Mouse (Mus musculus) neural tube, embryonic 11.5 days (tissue): Measurements from ENCODE around the gene Rpl7l1. TPM values are rescaled to one million over a fixed set of nuclear protein-coding genes. Genes with fewer than 3 reads are reported as not detected.
A peak's percentile ranks its signal among the peaks of the same experiment; 100 is the strongest.

ENCODE experiments used
- ATAC-seq: fragments of 200-750 bp; cut with Nextera tagmentation; 2 replicates; pipeline ENCODE4 v1.8.0; 2017; ENCODE audit warnings: moderate number of reproducible peaks, mild to moderate bottlenecking, moderate TSS enrichment, moderate library complexity; ENCODE audit not compliant: insufficient read depth, low FRiP score, low TSS enrichment
- DNase-seq: peaks from one replicate; pipeline ENCODE4 v3.0.0-alpha.2; 2015; ENCODE audit warnings: low spot score
- H3K27ac ChIP-seq: fragments of 300-500 bp; sonication (generic); 2 replicates; pipeline ENCODE4 v1.5.1; 2014; ENCODE audit warnings: low read depth, mild to moderate bottlenecking, low read length
- H3K27me3 ChIP-seq: fragments of 300-500 bp; sonication (generic); 2 replicates; pipeline ENCODE4 v1.6.1; 2014; ENCODE audit warnings: mild to moderate bottlenecking, low read length, mixed read lengths; ENCODE audit not compliant: control insufficient read depth, insufficient read depth
- H3K36me3 ChIP-seq: fragments of 300-500 bp; sonication (generic); 2 replicates; pipeline ENCODE4 v1.6.1; 2014; ENCODE audit warnings: mild to moderate bottlenecking, low read length, moderate library complexity, mixed read lengths; ENCODE audit not compliant: control insufficient read depth, insufficient read depth
- H3K4me1 ChIP-seq: fragments of 300-500 bp; sonication (generic); 2 replicates; pipeline ENCODE4 v1.6.1; 2014; ENCODE audit warnings: low read length, mixed read lengths; ENCODE audit not compliant: control insufficient read depth, insufficient read depth
- H3K4me2 ChIP-seq: fragments of 300-500 bp; sonication (generic); 2 replicates; pipeline ENCODE4 v1.6.1; 2014; ENCODE audit warnings: low read depth, mild to moderate bottlenecking, moderate library complexity
- H3K4me3 ChIP-seq: fragments of 300-500 bp; sonication (generic); 2 replicates; pipeline ENCODE4 v1.5.1; 2014; ENCODE audit warnings: low read depth, low read length
- H3K9ac ChIP-seq: fragments of 300-500 bp; sonication (generic); 2 replicates; pipeline ENCODE4 v1.6.1; 2014; ENCODE audit warnings: mild to moderate bottlenecking, low read length
- H3K9me3 ChIP-seq: fragments of 300-500 bp; sonication (generic); 2 replicates; pipeline ENCODE4 v1.6.1; 2016; ENCODE audit warnings: low read length; ENCODE audit not compliant: control insufficient read depth
- WGBS: fragments of 180-500 bp; shearing (Covaris S2); extraction: QIAGEN DNeasy Blood & Tissue Kit; methylation state at CpG from one replicate; pipeline ENCODE4 v1.1.7; 2014; 5-methylcytosine and 5-hydroxymethylcytosine counted together
- polyA plus RNA-seq: library from polyadenylated mRNA; unstranded; fragments of >200 nt; fragmentation: Nextera tagmentation; extraction: Ambion mirVana; gene quantifications from 2 replicates; pipeline ENCODE4 v1.2.1, GENCODE M21; 2014

Rpl7l1 gene
- polyA plus RNA-seq: 147 and 150 TPM in 2 replicates

DNA sequence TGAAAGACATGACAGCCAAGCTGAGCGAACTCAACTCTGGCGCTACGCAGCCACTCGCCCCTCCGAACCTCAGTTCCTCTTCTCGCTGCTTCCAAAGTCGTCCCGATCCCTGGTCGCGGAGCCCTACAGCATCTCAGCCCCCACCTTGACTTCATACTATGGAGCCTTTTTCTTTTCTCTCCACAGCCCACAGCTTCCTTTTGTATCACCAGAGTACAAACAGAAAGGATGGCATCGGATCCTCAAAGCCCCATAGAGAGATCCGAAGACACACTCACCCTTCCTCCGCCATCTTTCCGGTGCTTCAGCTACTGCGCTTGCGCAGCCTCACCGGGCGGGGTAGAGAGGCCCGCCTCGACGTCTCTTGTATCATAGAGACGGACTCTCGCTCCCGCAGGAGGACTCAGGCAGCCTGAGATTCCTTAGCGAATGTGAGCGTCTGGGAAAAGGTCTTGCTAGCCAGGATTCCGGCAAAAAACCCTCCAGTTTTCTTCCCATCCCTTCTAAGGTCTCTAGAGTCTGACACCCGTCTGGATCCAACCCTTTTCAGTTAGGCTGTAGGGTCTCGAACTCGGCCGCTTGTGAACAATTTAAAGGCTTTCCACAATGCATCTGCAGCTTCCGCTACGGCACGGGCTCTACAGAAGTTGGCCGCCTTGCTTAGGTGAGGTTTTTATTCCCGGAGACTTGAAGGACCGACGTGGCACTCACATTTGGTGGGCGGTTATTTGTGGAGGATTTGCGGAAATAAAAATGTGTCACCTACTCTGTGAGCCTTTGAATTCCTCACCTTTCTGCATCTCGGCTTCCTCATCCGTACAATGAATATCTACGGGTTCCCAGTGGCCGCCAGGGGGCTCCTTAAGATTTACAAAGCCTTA lies at the start of gene Rpl7l1:
TSS of gene Rpl7l1 (minus strand) at position 332 of the 881 bp plus-strand sequence.
- no peaks in the 10 kb centered on the region for H3K9me3 ChIP-seq
- peaks cover 22% of the 10 kb centered on the region for H3K36me3 ChIP-seq
- peak within 1 kb of the TSS; percentile 75 for H3K4me3 ChIP-seq
- peak within 1 kb of the TSS; percentile 52 for H3K4me2 ChIP-seq
- no peaks in the 10 kb centered on the region for H3K27me3 ChIP-seq
- H3K27ac ChIP-seq: peak within 1 kb of the TSS; percentile 76
- WGBS: 1% methylated on average over 44 of the region's 44 CpGs
- peak within 1 kb of the TSS; percentile 81 for H3K9ac ChIP-seq
- peak; percentile 91 for ATAC-seq
- peak; percentile 94 for DNase-seq
- H3K4me1 ChIP-seq: no peaks in the 10 kb centered on the region

DNA sequence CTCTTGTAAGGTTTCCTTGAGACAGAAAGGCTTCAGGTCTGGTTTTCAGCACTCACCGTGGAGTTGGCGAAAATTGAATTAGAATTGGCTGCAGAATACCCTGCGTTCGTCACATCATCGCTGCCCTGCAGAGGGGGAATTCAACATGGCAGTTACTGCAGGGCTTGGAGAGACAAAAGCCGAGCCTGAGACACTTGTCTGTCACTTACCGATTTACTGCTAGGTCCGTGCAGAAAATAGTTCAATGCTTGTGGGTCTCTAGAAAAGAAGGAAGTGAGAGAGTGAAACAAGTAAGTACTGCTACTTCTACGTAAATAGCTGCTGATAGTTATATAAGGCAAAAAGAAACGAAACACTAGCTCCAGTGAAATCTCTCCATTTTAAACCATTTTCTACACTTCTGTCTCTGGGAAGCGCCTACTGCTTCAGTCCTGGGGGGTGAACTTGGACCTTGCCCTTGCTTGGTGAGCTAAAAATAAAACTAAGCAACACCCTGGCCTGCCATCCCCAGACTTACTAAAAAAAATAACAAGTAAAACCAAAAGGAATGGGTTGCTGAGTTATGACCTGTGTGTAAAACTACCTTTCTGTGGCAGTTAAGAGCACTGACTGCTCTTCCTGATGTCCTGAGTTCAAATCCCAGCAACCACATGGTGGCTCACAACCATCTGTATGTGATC lies 47.5 kb upstream of the Rpl7l1 start:
- Histone ChIP-seq H3K4me2 (no peak overlapping the region), H3K4me3 (no peak overlapping the region), H3K36me3 (no peaks in the 10 kb centered on the region), H3K27ac (no peak overlapping the region), H3K9me3 (no peaks in the 10 kb centered on the region), H3K9ac (no peak overlapping the region), H3K4me1 (no peaks in the 10 kb centered on the region), H3K27me3 (no peaks in the 10 kb centered on the region)
- 84% methylated on average over 11 of the region's 11 CpGs for WGBS
- DNase-seq: no peak
- no peak for ATAC-seq

DNA sequence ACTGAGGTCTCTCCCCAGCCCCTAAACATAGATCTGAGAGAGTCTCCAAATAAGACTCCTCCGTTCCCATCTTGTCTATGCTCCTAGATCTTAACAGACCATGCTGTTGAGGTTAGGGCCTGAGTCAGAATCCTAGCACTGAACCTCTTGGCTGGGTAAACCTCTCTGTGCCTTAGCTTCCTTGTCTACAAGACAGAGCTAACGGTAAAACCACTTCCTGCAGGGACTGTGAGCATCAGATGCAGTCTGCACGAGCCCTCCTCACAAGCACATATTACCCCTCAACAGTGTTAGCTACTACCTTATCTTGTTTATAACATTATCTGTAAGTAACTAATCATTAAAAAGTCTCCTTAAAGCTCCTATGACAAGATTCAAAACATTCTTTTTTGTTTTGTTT lies 46.5 kb upstream of the Rpl7l1 start:
- Histone ChIP-seq H3K36me3 (no peaks in the 10 kb centered on the region; the same call in none of the 2 replicates), H3K4me2 (no peak overlapping the region), H3K27ac (no peak overlapping the region), H3K9me3 (no peaks in the 10 kb centered on the region), H3K27me3 (no peaks in the 10 kb centered on the region), H3K4me1 (no peaks in the 10 kb centered on the region), H3K4me3 (no peak overlapping the region), H3K9ac (no peak overlapping the region)
- 93% methylated on average over 3 of the region's 3 CpGs for WGBS
- no peak for DNase-seq
- ATAC-seq: no peak

DNA sequence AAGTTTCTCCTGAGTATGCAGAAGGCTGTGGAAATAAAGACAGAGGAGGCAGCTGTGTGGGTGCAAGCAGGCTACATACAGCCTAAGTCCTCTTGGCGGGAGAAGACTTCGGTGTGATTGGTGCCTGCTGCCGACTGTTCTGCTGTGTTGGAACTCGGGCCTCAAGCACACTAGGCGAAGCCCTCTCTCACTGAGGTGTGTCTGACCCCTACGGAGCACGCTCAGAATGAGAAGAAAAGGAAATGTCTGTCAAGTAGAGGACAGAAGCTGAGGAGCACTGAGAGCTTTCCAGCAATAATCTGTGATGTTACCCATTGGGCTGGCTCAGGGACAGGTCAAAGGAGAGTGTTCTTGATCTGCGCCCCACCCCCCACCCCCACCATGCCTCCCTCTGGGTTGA lies 40.6 kb upstream of the Rpl7l1 start:
- no peak for DNase-seq
- Histone ChIP-seq H3K9ac (no peak overlapping the region), H3K4me1 (no peaks in the 10 kb centered on the region), H3K4me3 (no peak overlapping the region), H3K36me3 (peaks cover 2% of the 10 kb centered on the region), H3K27me3 (no peaks in the 10 kb centered on the region), H3K27ac (no peak overlapping the region), H3K9me3 (no peaks in the 10 kb centered on the region), H3K4me2 (no peak overlapping the region)
- WGBS: 93% methylated on average over 8 of the region's 8 CpGs
- ATAC-seq: no peak

DNA sequence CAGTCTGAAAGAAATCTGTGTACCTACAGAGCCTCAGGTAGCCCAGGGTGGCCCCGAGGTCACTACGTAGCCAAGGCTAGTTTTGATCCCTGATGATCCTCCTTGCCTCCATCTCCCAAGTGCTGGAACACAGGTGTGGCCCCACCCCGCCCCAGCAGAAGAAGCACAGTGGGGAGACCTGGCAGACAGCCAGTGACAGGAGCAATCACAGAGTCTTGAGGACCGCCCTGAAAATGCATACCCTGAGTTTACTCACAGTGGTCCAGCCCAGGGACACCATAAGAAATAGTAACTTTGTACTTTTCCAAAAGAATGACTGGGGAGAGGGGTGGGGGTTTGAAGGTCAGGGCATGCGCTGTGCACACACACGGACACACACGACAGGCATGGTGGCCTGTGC lies 38.2 kb upstream of the Rpl7l1 start:
- Histone ChIP-seq H3K4me3 (no peak overlapping the region), H3K4me1 (no peaks in the 10 kb centered on the region), H3K27ac (no peak overlapping the region), H3K9ac (no peak overlapping the region), H3K36me3 (peaks cover 2% of the 10 kb centered on the region), H3K4me2 (no peak overlapping the region), H3K9me3 (no peaks in the 10 kb centered on the region), H3K27me3 (no peaks in the 10 kb centered on the region)
- 88% methylated on average over 7 of the region's 7 CpGs for WGBS
- DNase-seq (no peak), ATAC-seq (no peak)

DNA sequence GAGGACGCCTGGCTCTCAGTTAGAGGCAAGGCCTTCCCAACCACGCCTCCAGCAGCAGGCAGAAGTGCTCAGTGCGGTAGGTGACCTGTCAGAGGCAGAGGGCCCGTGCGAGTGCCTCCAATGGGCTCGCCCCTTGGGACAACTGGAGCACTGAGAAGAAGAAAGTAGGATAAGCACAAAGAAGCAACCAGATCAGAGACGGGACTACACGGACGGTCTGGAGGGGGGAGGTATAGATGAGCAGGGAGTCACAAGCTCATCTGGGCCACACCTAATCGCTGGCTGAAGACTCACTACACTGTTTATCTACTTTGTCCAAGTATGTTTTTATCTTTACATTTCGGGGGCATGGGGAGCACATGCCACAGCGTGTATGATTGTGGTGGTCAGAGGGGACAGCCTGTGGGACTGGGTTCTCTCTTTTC lies 35.3 kb upstream of the Rpl7l1 start:
- no peak for ATAC-seq
- no peak for DNase-seq

DNA sequence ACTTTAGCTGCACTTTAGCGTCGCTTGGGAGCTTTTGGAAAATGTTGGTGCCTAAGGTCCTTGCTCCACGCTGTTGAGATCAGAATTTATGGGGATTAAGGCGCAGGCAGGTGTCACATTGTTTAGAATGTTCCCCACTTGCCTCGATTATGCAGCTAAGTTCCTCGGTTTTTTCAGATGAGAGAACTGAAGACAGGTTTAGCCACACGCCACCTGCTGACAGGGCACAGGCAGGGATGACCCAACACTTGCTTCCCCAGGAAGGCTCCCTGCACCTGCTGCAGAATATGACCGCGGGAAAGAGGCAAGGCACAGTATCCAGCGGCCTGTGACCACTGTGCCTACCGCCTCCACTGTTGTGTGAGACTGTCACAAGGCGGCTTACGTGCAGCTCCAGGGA lies 33.8 kb upstream of the Rpl7l1 start:
- H3K4me3 ChIP-seq: no peak overlapping the region
- no peak overlapping the region for H3K4me2 ChIP-seq
- H3K27me3 ChIP-seq: no peaks in the 10 kb centered on the region
- no peak for ATAC-seq
- no peak overlapping the region for H3K27ac ChIP-seq
- DNase-seq: no peak
- no peaks in the 10 kb centered on the region; the same call in 1 of the 2 replicates for H3K36me3 ChIP-seq
- no peak overlapping the region for H3K9ac ChIP-seq
- WGBS: 72% methylated on average over 13 of the region's 13 CpGs
- no peaks in the 10 kb centered on the region for H3K4me1 ChIP-seq
- H3K9me3 ChIP-seq: no peaks in the 10 kb centered on the region

More for the DNA sequence above, 35.3 kb upstream of the Rpl7l1 start:
- Histone ChIP-seq H3K27me3 (no peaks in the 10 kb centered on the region), H3K4me2 (no peak overlapping the region), H3K36me3 (no peaks in the 10 kb centered on the region; the same call in 1 of the 2 replicates), H3K4me1 (no peaks in the 10 kb centered on the region), H3K4me3 (no peak overlapping the region), H3K9ac (no peak overlapping the region), H3K27ac (no peak overlapping the region), H3K9me3 (no peaks in the 10 kb centered on the region)
- WGBS: 90% methylated on average over 12 of the region's 12 CpGs

DNA sequence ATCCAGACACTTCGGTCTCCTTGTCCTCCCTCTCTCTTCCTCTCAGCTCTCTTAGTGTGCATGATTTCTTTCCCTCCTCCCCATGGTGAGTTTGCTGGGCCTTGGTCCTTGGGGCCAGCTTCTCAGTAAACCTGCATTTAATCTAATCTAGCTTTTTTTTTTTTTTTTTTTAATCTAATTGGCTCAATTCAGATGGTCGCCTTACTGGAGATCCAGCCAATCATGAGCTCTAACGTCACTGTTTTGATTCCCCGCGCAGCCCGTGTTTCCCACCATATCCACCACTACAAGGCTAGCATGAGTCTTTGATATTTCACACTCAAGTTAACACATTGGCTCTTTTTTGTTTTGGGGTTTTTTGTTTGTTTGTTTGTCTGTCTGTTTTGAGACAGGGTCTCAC lies 32.0 kb upstream of the Rpl7l1 start:
- Histone ChIP-seq H3K27me3 (no peaks in the 10 kb centered on the region), H3K9ac (no peak overlapping the region), H3K9me3 (no peaks in the 10 kb centered on the region), H3K4me1 (no peaks in the 10 kb centered on the region), H3K4me3 (no peak overlapping the region), H3K27ac (no peak overlapping the region), H3K36me3 (no peaks in the 10 kb centered on the region; the same call in 1 of the 2 replicates), H3K4me2 (no peak overlapping the region)
- DNase-seq: no peak
- no peak for ATAC-seq
- 96% methylated on average over 6 of the region's 6 CpGs for WGBS
